Mouse (Mus musculus) gonadal fat pad, adult 2 months (tissue): Measurements from ENCODE around the gene Foxn3. TPM values are rescaled to one million over a fixed set of nuclear protein-coding genes. Genes with fewer than 3 reads are reported as not detected.

Experiments used
- DNase-seq: peaks from one replicate; pipeline ENCODE4 v3.0.0-alpha.2; 2012; ENCODE audit warnings: low read depth
- polyA plus RNA-seq: library from polyadenylated mRNA; depleted of rRNA; stranded (reverse); fragments of >200 nt; gene quantifications from 2 replicates; pipeline ENCODE4 v1.2.3, GENCODE M21; 2012

Foxn3 gene
- polyA plus RNA-seq, 1 experiment = 30.5 TPM

- DNase-seq = no peak
Observed at GRCm38 (mm10) chr12:99180234-99180824, 383.1 kb downstream of the Foxn3 start.

DNA sequence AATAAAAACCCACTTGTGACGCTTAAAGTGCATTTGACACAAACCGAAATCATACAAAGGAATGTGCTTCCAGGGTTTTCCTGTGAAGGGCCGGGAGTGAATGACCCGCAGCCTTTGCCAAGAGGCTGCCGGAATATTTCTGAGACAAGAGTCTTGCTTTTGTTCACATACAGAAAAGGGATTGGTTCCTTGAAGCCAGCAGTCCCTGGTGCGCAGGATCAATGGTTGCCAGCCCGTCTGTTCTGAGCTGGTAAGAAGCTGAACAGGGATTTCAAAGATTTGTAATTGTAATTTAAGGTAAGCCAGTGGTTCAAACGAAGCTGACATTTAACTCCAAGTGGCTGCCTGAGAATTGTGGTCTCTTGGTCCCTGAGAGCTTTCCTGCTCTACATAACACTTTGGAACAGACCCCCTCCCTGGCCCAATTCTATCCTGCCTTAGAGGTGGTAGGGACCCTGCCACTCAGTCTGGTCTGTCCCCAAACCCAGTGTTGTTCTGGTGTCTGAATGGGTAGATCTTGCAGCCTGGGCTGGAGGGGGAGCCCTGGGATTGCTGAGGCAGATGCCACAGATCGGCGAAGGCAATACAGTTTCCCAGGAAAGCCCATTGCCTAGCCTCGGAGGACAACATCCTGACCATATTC is 388.3 kb downstream of the Foxn3 start:
- no peak for DNase-seq

- no peak for DNase-seq
Observed at GRCm38 (mm10) chr12:99172170-99172569, 391.2 kb downstream of the Foxn3 start.

GRCm38 (mm10) chr12:99169925-99170324 is 393.5 kb downstream of the Foxn3 start:
- DNase-seq = no peak

GRCm38 (mm10) chr12:99166091-99166490 is 397.3 kb downstream of the Foxn3 start:
- DNase-seq = no peak

GRCm38 (mm10) chr12:99163342-99163682 is 400.1 kb downstream of the Foxn3 start:
- no peak for DNase-seq

DNA sequence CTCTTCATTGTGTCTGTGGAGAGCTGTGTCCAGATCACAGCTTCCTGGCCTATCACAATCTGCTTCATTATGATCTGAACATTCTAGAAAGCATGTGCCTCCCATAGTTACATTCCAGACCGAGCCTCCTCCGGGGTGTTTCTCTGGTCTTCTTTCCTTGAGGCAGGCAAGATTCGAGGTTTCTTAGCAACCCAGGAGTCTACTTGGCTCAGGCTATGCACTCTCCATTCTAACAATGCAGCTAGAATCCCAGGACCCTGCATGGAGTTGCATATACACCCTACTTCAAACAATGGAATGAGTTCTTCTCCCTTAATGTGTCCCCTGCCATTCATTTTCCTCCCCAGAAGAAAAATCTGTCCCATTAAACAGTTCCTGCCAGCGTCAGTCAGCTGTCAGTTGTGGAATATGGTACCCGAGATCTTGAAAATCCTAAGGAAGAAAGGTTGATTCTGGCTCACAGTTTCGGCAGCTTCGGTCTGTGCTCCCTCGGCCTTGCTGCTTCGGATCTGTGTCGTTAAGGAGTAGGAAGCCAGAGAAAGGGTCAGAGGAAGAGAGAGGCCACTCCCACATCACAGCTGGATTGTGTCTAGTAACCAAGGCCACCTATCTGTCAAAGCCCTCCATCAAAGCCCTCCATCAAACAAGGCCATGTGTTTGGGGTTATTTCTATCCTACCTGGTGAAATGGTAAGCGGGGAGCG is 400.6 kb downstream of the Foxn3 start:
- DNase-seq = no peak

- no peak for DNase-seq
Observed at GRCm38 (mm10) chr12:99162188-99162587, 401.2 kb downstream of the Foxn3 start.

- no peak for DNase-seq
Observed at GRCm38 (mm10) chr12:99160061-99160460, 403.3 kb downstream of the Foxn3 start.

GRCm38 (mm10) chr12:99155904-99156303 is 407.5 kb downstream of the Foxn3 start:
- no peak for DNase-seq

DNA sequence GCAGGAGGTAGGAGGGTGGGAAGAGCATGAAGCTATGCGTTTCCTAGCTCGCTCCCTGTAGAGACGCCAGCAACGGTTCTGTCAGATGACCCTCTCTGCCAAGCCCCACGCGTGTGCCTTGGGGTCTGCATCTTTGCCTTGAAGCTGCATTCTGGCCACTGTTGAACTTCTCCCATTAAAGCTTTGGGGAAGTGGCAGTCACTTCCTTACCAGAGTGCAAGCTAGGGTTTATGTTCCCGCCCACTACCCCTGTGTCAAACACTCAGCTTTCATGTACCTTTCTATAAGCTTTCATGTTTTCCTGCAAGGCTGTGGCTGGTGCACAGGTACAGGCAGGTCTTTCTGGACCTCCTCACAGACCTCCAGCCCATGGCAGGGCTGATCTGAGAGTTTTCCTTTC is 409.2 kb downstream of the Foxn3 start:
- no peak for DNase-seq

GRCm38 (mm10) chr12:99153664-99154063 is 409.7 kb downstream of the Foxn3 start:
- DNase-seq = no peak

DNA sequence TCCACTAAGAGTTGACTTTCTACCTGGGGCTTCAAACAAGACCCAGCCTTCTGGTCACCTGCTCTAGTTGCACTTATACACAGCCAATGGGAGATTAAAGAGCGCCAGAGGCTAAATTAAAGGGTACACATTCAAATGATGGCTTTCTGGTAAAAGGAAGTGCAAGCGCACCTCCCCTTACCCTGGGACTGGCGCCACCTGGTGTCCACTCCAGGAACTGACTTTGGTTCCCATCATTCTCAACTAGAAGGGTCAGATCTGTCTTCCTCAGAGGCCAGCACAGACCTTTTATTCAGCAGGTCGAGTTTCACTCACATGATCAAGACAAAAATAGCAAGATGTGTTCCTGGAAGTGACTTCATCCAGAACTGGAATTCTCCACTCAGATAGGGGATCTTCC is 413.3 kb downstream of the Foxn3 start:
- DNase-seq = no peak

- DNase-seq = no peak
Observed at GRCm38 (mm10) chr12:99149193-99149592, 414.2 kb downstream of the Foxn3 start.
